Mouse (Mus musculus): ENCODE measurements around the gene Itpa. TPM values are rescaled to one million over a fixed set of nuclear protein-coding genes. Genes with fewer than 3 reads are reported as not detected.

Gene Itpa
- polyA plus RNA-seq, 1 experiment: 43.3 TPM

- TF ChIP-seq POLR2A (IDR thresholded peaks at IDR 0.05; ENCODE audit: control insufficient read depth, extremely low read depth, insufficient read depth, low read length, poor library complexity) (no peak), CTCF (IDR thresholded peaks at IDR 0.05; ENCODE audit: borderline replicate concordance, control insufficient read depth, extremely low read depth, insufficient read depth, low read length, poor library complexity) (no peak)
- DNase-seq: no peak
- Histone ChIP-seq H3K4me3 (ENCODE audit: control insufficient read depth, insufficient read depth, low read length) (no peak overlapping the region), H3K36me3 (ENCODE audit: control insufficient read depth, insufficient read depth, low read length) (peaks cover 5% of the 10 kb centered on the region), H3K4me1 (replicated peaks; ENCODE audit: control insufficient read depth, insufficient read depth, low read length) (0 out of 2 replicates have a peak, but pooled peaks cover 4% of the 10 kb centered on the region), H3K27me3 (ENCODE audit: control insufficient read depth, insufficient read depth, low read length) (no peaks in the 10 kb centered on the region), H3K27ac (ENCODE audit: control insufficient read depth, insufficient read depth, low read length) (no peak overlapping the region)
- 87% methylated on average over 6 of the region's 6 CpGs for WGBS
Measured at GRCm38 (mm10) chr2:130705178-130705577, 37.8 kb downstream of the Itpa start.

GRCm38 (mm10) chr2:130706602-130707001 lies 39.2 kb downstream of the Itpa start:
- H3K4me3 ChIP-seq (ENCODE audit: control insufficient read depth, insufficient read depth, low read length): no peak overlapping the region
- 93% methylated on average over 4 of the region's 4 CpGs for WGBS

GRCm38 (mm10) chr2:130707057-130707456 lies 39.6 kb downstream of the Itpa start:
- Histone ChIP-seq H3K36me3 (ENCODE audit: control insufficient read depth, insufficient read depth, low read length) (peaks cover 5% of the 10 kb centered on the region), H3K27ac (ENCODE audit: control insufficient read depth, insufficient read depth, low read length) (no peak overlapping the region), H3K4me1 (replicated peaks; ENCODE audit: control insufficient read depth, insufficient read depth, low read length) (0 out of 2 replicates have a peak, but pooled peaks cover 4% of the 10 kb centered on the region), H3K27me3 (ENCODE audit: control insufficient read depth, insufficient read depth, low read length) (no peaks in the 10 kb centered on the region), H3K4me3 (ENCODE audit: control insufficient read depth, insufficient read depth, low read length) (no peak overlapping the region)
- DNase-seq: no peak
- no peak for TF ChIP-seq CTCF (IDR thresholded peaks at IDR 0.05; ENCODE audit: borderline replicate concordance, control insufficient read depth, extremely low read depth, insufficient read depth, low read length, poor library complexity)
- TF ChIP-seq POLR2A (IDR thresholded peaks at IDR 0.05; ENCODE audit: control insufficient read depth, extremely low read depth, insufficient read depth, low read length, poor library complexity): no peak
- WGBS: 15% methylated on average over 10 of the region's 10 CpGs

More at GRCm38 (mm10) chr2:130706602-130707001, 39.2 kb downstream of the Itpa start:
- DNase-seq: no peak
- TF ChIP-seq POLR2A (IDR thresholded peaks at IDR 0.05; ENCODE audit: control insufficient read depth, extremely low read depth, insufficient read depth, low read length, poor library complexity): no peak
- TF ChIP-seq CTCF (IDR thresholded peaks at IDR 0.05; ENCODE audit: borderline replicate concordance, control insufficient read depth, extremely low read depth, insufficient read depth, low read length, poor library complexity): no peak
- Histone ChIP-seq H3K36me3 (ENCODE audit: control insufficient read depth, insufficient read depth, low read length) (peaks cover 5% of the 10 kb centered on the region), H3K27me3 (ENCODE audit: control insufficient read depth, insufficient read depth, low read length) (no peaks in the 10 kb centered on the region), H3K4me1 (replicated peaks; ENCODE audit: control insufficient read depth, insufficient read depth, low read length) (0 out of 2 replicates have a peak, but pooled peaks cover 4% of the 10 kb centered on the region), H3K27ac (ENCODE audit: control insufficient read depth, insufficient read depth, low read length) (no peak overlapping the region)

- H3K36me3 ChIP-seq (ENCODE audit: control insufficient read depth, insufficient read depth, low read length): no peaks in the 10 kb centered on the region
- TF ChIP-seq POLR2A (IDR thresholded peaks at IDR 0.05; ENCODE audit: control insufficient read depth, extremely low read depth, insufficient read depth, low read length, poor library complexity) (no peak), CTCF (IDR thresholded peaks at IDR 0.05; ENCODE audit: borderline replicate concordance, control insufficient read depth, extremely low read depth, insufficient read depth, low read length, poor library complexity) (no peak)
- no peak overlapping the region for H3K4me3 ChIP-seq (ENCODE audit: control insufficient read depth, insufficient read depth, low read length)
- WGBS: 90% methylated on average over 6 of the region's 6 CpGs
- no peak overlapping the region for H3K27ac ChIP-seq (ENCODE audit: control insufficient read depth, insufficient read depth, low read length)
- no peak for DNase-seq
- no peaks in the 10 kb centered on the region for H3K27me3 ChIP-seq (ENCODE audit: control insufficient read depth, insufficient read depth, low read length)
- H3K4me1 ChIP-seq (replicated peaks; ENCODE audit: control insufficient read depth, insufficient read depth, low read length): no peaks in the 10 kb centered on the region
Measured at GRCm38 (mm10) chr2:130717951-130718350, 50.5 kb downstream of the Itpa start.

- no peaks in the 10 kb centered on the region for H3K4me1 ChIP-seq (replicated peaks; ENCODE audit: control insufficient read depth, insufficient read depth, low read length)
- WGBS: 92% methylated on average over 4 of the region's 4 CpGs
- H3K36me3 ChIP-seq (ENCODE audit: control insufficient read depth, insufficient read depth, low read length): peaks cover 9% of the 10 kb centered on the region
- no peak for DNase-seq
- no peaks in the 10 kb centered on the region for H3K27me3 ChIP-seq (ENCODE audit: control insufficient read depth, insufficient read depth, low read length)
- H3K4me3 ChIP-seq (ENCODE audit: control insufficient read depth, insufficient read depth, low read length): no peak overlapping the region
- H3K27ac ChIP-seq (ENCODE audit: control insufficient read depth, insufficient read depth, low read length): no peak overlapping the region
- TF ChIP-seq CTCF (IDR thresholded peaks at IDR 0.05; ENCODE audit: borderline replicate concordance, control insufficient read depth, extremely low read depth, insufficient read depth, low read length, poor library complexity) (no peak), POLR2A (IDR thresholded peaks at IDR 0.05; ENCODE audit: control insufficient read depth, extremely low read depth, insufficient read depth, low read length, poor library complexity) (no peak)
Measured at GRCm38 (mm10) chr2:130724369-130724768, 57.0 kb downstream of the Itpa start.

GRCm38 (mm10) chr2:130727752-130728151 lies 60.3 kb downstream of the Itpa start:
- no peaks in the 10 kb centered on the region for H3K27me3 ChIP-seq (ENCODE audit: control insufficient read depth, insufficient read depth, low read length)
- no peaks in the 10 kb centered on the region for H3K4me1 ChIP-seq (replicated peaks; ENCODE audit: control insufficient read depth, insufficient read depth, low read length)
- no peak for DNase-seq
- no peak overlapping the region for H3K4me3 ChIP-seq (ENCODE audit: control insufficient read depth, insufficient read depth, low read length)
- H3K27ac ChIP-seq (ENCODE audit: control insufficient read depth, insufficient read depth, low read length): no peak overlapping the region
- 97% methylated on average over 1 of the region's 1 CpGs for WGBS
- TF ChIP-seq CTCF (IDR thresholded peaks at IDR 0.05; ENCODE audit: borderline replicate concordance, control insufficient read depth, extremely low read depth, insufficient read depth, low read length, poor library complexity) (no peak), POLR2A (IDR thresholded peaks at IDR 0.05; ENCODE audit: control insufficient read depth, extremely low read depth, insufficient read depth, low read length, poor library complexity) (no peak)
- peaks cover 22% of the 10 kb centered on the region for H3K36me3 ChIP-seq (ENCODE audit: control insufficient read depth, insufficient read depth, low read length)

Data from thymus, adult 2 months (tissue).